Mouse (Mus musculus) cerebellum, adult 2 months (tissue): ENCODE data around the gene Jund.

ENCODE experiments used
- CTCF ChIP-seq: fragments of 200-500 bp; IDR thresholded peaks from 2 replicates; pipeline ENCODE4 v1.5.1; 2011; ENCODE audit warnings: low read depth, mild to moderate bottlenecking, control low read depth, low read length, moderate library complexity, borderline replicate concordance; ENCODE audit not compliant: insufficient read depth
- POLR2A ChIP-seq: fragments of 200-500 bp; IDR thresholded peaks from 2 replicates; pipeline ENCODE4 v1.6.1; 2011; ENCODE audit warnings: low read length, control low read depth, borderline replicate concordance; ENCODE audit not compliant: insufficient read depth

DNA sequence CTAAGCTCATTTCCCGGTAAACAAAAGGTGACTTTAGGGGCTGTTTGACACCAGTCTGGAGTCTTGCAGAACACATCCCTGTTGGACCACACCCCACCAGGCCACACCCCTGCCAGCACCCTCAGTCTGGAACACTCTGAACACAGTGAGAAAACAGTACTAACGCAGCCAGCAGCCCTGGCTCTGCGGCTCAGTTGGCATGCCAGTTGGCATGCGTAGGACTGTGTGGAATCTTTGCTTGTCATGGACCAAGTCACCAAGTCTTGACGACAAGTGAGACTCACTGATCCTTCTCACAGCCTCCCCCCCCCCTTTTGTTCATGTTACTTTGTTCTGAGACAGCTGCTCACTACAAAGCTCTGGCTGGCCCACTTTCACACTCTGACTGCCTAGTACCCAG, 31.7 kb upstream of the Jund start:
- no peak for TF ChIP-seq CTCF
- TF ChIP-seq POLR2A: no peak
